Mouse (Mus musculus) c-Kit-positive CD71-negative TER-119-negative erythroid progenitor cells, embryonic 14.5 days (primary cell): Measurements from ENCODE around the gene Olfr1150-ps1.

Experiments used
- DNase-seq: peaks from one replicate; pipeline ENCODE4 v3.0.0-alpha.2; 2013; ENCODE audit warnings: low read depth

Gene Olfr1150-ps1

GRCm38 (mm10) chr2:87843693-87844092, at the start of gene Olfr1150-ps1:
Gene Olfr1150-ps1, plus strand, starts transcription at chr2:87843993.
- no peak for DNase-seq

- no peak for DNase-seq
Observed at GRCm38 (mm10) chr2:87800292-87800691, 43.5 kb upstream of the Olfr1150-ps1 start, which contains the start of gene Olfr1143. Gene Olfr1143, plus strand, starts transcription at chr2:87800592.

GRCm38 (mm10) chr2:87809522-87809921, 34.3 kb upstream of the Olfr1150-ps1 start, which contains the start of gene Olfr1145:
Gene Olfr1145, plus strand, starts transcription at chr2:87809822.
- DNase-seq = no peak

- DNase-seq = no peak
Observed at GRCm38 (mm10) chr2:87830233-87830632, 13.6 kb upstream of the Olfr1150-ps1 start, which contains the start of gene Olfr1148. Gene Olfr1148, plus strand, starts transcription at chr2:87830533.

GRCm38 (mm10) chr2:87855562-87855961, 11.8 kb downstream of the Olfr1150-ps1 start, which contains the start of gene Olfr1151:
Gene Olfr1151, plus strand, starts transcription at chr2:87855862.
- DNase-seq = no peak

- no peak for DNase-seq
Observed at GRCm38 (mm10) chr2:87866192-87866591, 22.4 kb downstream of the Olfr1150-ps1 start, which contains the start of gene Olfr1152. Gene Olfr1152, plus strand, starts transcription at chr2:87866492.

- no peak for DNase-seq
Observed at GRCm38 (mm10) chr2:87894662-87895061, 50.9 kb downstream of the Olfr1150-ps1 start, which contains the start of gene Olfr1153. Gene Olfr1153, plus strand, starts transcription at chr2:87894962.
